Mouse (Mus musculus): ENCODE data around the gene Scd3. TPM values are rescaled to one million over a fixed set of nuclear protein-coding genes. Genes with fewer than 3 reads are reported as not detected.

Gene Scd3
- 0.12 and 0.96 TPM in 2 replicates for polyA plus RNA-seq (2014; fragmentation: Nextera tagmentation; extraction: Ambion mirVana)

DNA sequence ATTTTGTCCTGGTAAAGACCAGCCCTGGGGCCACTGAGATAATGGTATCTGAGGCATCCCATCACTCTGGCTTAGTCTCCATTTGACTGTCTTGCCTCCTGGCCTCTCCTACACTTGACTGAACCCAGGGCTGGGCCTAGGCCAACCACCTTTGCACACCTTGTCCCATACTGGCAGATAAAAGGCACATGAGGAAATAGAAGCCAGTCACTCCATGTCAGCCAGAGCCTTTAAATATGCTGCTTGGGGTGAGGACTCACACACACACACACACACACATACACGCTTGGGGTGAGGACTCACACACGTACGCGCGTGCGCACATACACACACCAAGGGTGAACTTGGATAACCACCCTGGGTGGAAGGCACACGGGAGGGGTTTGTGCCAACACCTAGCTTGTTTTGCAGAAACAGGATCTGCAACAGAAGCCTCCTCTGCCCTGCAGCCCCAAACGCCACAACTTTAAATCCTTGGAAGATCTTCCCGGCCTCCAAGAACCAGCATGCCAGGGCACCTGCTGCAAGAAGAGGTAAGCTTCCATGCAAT, at the start of gene Scd3:
Gene Scd3 (plus strand): TSS at position 255 of the 550 bp plus-strand sequence.
- H3K9me3 ChIP-seq (ENCODE audit: control insufficient read depth, low read length) = no peaks in the 10 kb centered on the region
- no peak within 1 kb of the TSS for H3K9ac ChIP-seq (ENCODE audit: low read depth, low read length)
- H3K36me3 ChIP-seq (ENCODE audit: control insufficient read depth, insufficient read depth, low read length) = no peaks in the 10 kb centered on the region
- H3K27ac ChIP-seq (ENCODE audit: low read depth, low read length) = no peak within 1 kb of the TSS
- 92% methylated on average over 9 of the region's 9 CpGs for WGBS
- no peak within 1 kb of the TSS for H3K4me3 ChIP-seq (ENCODE audit: low read length)
- no peak for ATAC-seq (ENCODE audit: low FRiP score, low TSS enrichment)
- H3K4me2 ChIP-seq (replicated peaks; ENCODE audit: low read depth, low read length) = no peak within 1 kb of the TSS
- no peaks in the 10 kb centered on the region for H3K4me1 ChIP-seq (ENCODE audit: control insufficient read depth, insufficient read depth, low read length)
- H3K27me3 ChIP-seq (ENCODE audit: control insufficient read depth, insufficient read depth, low read length) = no peaks in the 10 kb centered on the region

DNA sequence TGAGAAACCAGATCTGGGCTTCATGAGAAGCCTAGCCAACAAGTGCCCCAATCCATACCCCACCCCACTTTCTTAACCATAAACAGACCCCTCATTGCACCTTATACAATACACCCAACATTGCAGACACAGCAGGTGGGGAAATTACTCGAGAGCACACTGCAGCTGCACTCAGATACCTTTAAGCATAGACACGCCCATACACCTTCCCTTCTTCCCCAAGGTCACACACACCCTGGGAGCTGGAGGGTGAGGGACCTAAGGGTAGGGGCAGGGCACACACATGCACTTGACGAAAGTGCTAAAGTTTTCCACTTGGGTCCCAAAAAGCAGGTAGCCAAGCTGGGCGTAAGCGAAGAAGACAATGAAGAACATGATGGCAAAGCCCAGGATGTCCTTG, 49.3 kb upstream of the Scd3 start:
- no peak overlapping the region for H3K4me2 ChIP-seq (replicated peaks; ENCODE audit: low read depth, low read length)
- H3K4me3 ChIP-seq (ENCODE audit: low read length) = no peak overlapping the region
- 81% methylated on average over 5 of the region's 5 CpGs for WGBS
- no peaks in the 10 kb centered on the region for H3K36me3 ChIP-seq (ENCODE audit: control insufficient read depth, insufficient read depth, low read length)
- H3K9ac ChIP-seq (ENCODE audit: low read depth, low read length) = no peak overlapping the region
- H3K27ac ChIP-seq (ENCODE audit: low read depth, low read length) = no peak overlapping the region
- H3K9me3 ChIP-seq (ENCODE audit: control insufficient read depth, low read length) = no peaks in the 10 kb centered on the region
- no peaks in the 10 kb centered on the region; the same call in 1 of the 2 replicates for H3K27me3 ChIP-seq (ENCODE audit: control insufficient read depth, insufficient read depth, low read length)
- ATAC-seq (ENCODE audit: low FRiP score, low TSS enrichment) = no peak
- H3K4me1 ChIP-seq (ENCODE audit: control insufficient read depth, insufficient read depth, low read length) = no peaks in the 10 kb centered on the region

DNA sequence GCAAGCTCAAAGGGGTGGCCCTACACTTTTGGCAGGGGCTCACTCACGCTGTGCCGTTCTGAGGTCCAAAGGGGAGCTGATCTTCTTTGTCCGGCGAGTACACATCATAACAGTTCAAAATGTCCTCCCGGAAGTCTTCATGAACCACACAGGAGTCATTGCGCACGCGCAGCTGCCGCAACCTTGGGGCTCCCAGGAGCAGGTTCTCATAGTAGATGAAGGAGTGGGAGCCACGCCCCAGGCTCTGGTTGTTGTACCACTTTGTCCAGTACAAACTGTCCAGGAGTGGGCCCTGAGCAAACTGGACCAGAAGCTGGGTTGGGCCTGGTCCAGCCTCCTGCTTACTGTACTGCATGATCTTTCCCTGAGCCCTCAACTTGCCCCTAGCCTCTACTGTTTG, 46.1 kb upstream of the Scd3 start:
- H3K9ac ChIP-seq (ENCODE audit: low read depth, low read length) = no peak overlapping the region
- H3K4me2 ChIP-seq (replicated peaks; ENCODE audit: low read depth, low read length) = no peak overlapping the region
- no peaks in the 10 kb centered on the region; the same call in 1 of the 2 replicates for H3K27me3 ChIP-seq (ENCODE audit: control insufficient read depth, insufficient read depth, low read length)
- H3K9me3 ChIP-seq (ENCODE audit: control insufficient read depth, low read length) = no peaks in the 10 kb centered on the region
- 94% methylated on average over 10 of the region's 10 CpGs for WGBS
- H3K36me3 ChIP-seq (ENCODE audit: control insufficient read depth, insufficient read depth, low read length) = no peaks in the 10 kb centered on the region
- H3K4me1 ChIP-seq (ENCODE audit: control insufficient read depth, insufficient read depth, low read length) = no peaks in the 10 kb centered on the region
- no peak overlapping the region for H3K27ac ChIP-seq (ENCODE audit: low read depth, low read length)
- no peak for ATAC-seq (ENCODE audit: low FRiP score, low TSS enrichment)
- H3K4me3 ChIP-seq (ENCODE audit: low read length) = no peak overlapping the region

DNA sequence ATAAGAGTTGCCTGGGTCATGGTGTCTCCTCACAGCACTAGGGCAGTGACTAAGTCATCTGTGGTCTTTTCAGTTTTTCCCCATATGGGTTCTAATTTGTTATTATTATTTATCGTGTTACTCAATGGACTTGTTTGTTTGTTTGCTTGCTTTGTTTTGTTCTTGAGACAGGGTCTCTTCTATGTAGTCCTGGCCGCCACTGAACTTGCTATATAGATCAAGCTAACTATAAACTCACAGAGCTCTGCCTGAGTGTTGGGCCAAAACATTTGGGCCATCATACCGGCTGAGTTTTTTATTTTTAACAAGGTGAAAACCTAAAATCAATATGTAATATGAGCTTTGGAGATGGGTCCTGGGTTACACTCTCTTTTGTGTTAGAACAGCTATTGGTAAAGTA, 43.7 kb upstream of the Scd3 start:
- no peaks in the 10 kb centered on the region for H3K9me3 ChIP-seq (ENCODE audit: control insufficient read depth, low read length)
- H3K27ac ChIP-seq (ENCODE audit: low read depth, low read length) = no peak overlapping the region
- WGBS = 86% methylated on average over 3 of the region's 3 CpGs
- H3K4me1 ChIP-seq (ENCODE audit: control insufficient read depth, insufficient read depth, low read length) = no peaks in the 10 kb centered on the region
- no peaks in the 10 kb centered on the region for H3K36me3 ChIP-seq (ENCODE audit: control insufficient read depth, insufficient read depth, low read length)
- no peak overlapping the region for H3K4me3 ChIP-seq (ENCODE audit: low read length)
- H3K27me3 ChIP-seq (ENCODE audit: control insufficient read depth, insufficient read depth, low read length) = no peaks in the 10 kb centered on the region
- no peak overlapping the region for H3K9ac ChIP-seq (ENCODE audit: low read depth, low read length)
- no peak for ATAC-seq (ENCODE audit: low FRiP score, low TSS enrichment)
- H3K4me2 ChIP-seq (replicated peaks; ENCODE audit: low read depth, low read length) = no peak overlapping the region

DNA sequence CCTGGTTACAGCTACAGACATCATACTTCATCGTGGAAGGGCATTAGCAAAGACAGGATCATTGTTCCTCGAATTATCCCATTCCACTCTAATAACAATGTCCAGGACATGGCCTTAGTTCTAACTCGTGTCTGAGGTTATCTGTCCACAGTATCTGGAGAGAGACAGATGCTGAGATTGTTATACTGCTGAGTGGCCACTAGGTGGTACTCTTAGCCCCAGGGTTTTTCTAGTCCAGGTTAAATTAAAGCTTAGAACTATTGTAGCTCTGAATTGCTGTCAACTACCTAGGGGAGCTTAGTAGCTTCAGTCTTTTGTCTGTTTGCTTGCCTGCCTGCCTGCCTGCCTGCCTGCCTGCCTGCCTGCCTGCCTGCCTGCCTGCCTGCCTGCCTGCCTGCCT, 41.6 kb upstream of the Scd3 start:
- 16% methylated on average over 3 of the region's 3 CpGs for WGBS
- H3K36me3 ChIP-seq (ENCODE audit: control insufficient read depth, insufficient read depth, low read length) = no peaks in the 10 kb centered on the region
- no peak overlapping the region for H3K27ac ChIP-seq (ENCODE audit: low read depth, low read length)
- no peak for ATAC-seq (ENCODE audit: low FRiP score, low TSS enrichment)
- no peaks in the 10 kb centered on the region for H3K27me3 ChIP-seq (ENCODE audit: control insufficient read depth, insufficient read depth, low read length)
- H3K4me2 ChIP-seq (replicated peaks; ENCODE audit: low read depth, low read length) = no peak overlapping the region
- H3K4me3 ChIP-seq (ENCODE audit: low read length) = no peak overlapping the region
- H3K4me1 ChIP-seq (ENCODE audit: control insufficient read depth, insufficient read depth, low read length) = no peaks in the 10 kb centered on the region
- H3K9ac ChIP-seq (ENCODE audit: low read depth, low read length) = no peak overlapping the region
- H3K9me3 ChIP-seq (ENCODE audit: control insufficient read depth, low read length) = no peaks in the 10 kb centered on the region

DNA sequence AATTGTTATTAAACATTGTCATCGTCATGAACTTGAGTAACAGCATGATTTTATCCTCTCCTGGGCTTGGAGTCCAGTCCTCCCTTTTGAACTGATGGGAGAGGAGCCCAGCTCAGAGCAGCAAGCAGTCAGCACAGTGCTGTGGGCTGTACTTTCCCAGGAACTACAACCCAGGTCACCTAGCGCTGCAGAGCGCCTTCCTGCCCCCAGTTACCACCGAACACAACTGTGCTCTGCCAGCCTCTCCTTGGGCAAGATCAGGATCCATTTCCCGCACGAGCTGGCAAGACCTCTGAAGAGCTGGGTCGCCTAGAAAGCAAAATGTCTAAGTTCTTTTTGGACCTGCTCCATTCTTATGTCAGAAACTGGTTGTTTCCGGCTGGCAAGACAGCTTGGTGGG, 28.2 kb upstream of the Scd3 start:
- no peak overlapping the region for H3K4me2 ChIP-seq (replicated peaks; ENCODE audit: low read depth, low read length)
- peaks cover 9% of the 10 kb centered on the region; the same call in 1 of the 2 replicates for H3K9me3 ChIP-seq (ENCODE audit: control insufficient read depth, low read length)
- no peaks in the 10 kb centered on the region for H3K36me3 ChIP-seq (ENCODE audit: control insufficient read depth, insufficient read depth, low read length)
- no peaks in the 10 kb centered on the region for H3K27me3 ChIP-seq (ENCODE audit: control insufficient read depth, insufficient read depth, low read length)
- WGBS = 69% methylated on average over 8 of the region's 8 CpGs
- H3K9ac ChIP-seq (ENCODE audit: low read depth, low read length) = no peak overlapping the region
- H3K4me1 ChIP-seq (ENCODE audit: control insufficient read depth, insufficient read depth, low read length) = no peaks in the 10 kb centered on the region
- H3K27ac ChIP-seq (ENCODE audit: low read depth, low read length) = no peak overlapping the region
- no peak for ATAC-seq (ENCODE audit: low FRiP score, low TSS enrichment)
- no peak overlapping the region for H3K4me3 ChIP-seq (ENCODE audit: low read length)

DNA sequence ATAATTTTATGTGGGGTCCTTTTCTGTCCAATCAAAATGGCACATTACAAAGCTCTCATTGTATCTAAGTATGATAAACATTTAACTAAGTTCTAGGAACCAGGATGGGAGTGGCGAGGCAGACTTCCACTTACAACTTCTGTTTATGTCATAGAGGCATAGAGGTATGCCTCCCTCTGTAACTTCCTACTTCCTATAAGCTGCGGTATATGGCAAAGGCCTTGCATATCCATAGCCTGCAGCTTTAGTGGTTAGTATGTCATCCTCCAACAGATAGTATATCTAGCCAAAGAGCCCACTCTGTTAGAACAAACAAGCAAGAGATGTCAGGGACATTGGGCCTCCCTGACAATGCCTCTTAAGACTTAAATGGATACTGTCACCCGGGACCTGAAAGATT, 26.3 kb upstream of the Scd3 start:
- ATAC-seq (ENCODE audit: low FRiP score, low TSS enrichment) = no peak
- Histone ChIP-seq H3K27ac (ENCODE audit: low read depth, low read length) (no peak overlapping the region), H3K4me1 (ENCODE audit: control insufficient read depth, insufficient read depth, low read length) (no peaks in the 10 kb centered on the region), H3K4me2 (replicated peaks; ENCODE audit: low read depth, low read length) (no peak overlapping the region), H3K4me3 (ENCODE audit: low read length) (no peak overlapping the region), H3K9me3 (ENCODE audit: control insufficient read depth, low read length) (peaks cover 9% of the 10 kb centered on the region; the same call in 1 of the 2 replicates), H3K27me3 (ENCODE audit: control insufficient read depth, insufficient read depth, low read length) (no peaks in the 10 kb centered on the region), H3K9ac (ENCODE audit: low read depth, low read length) (no peak overlapping the region), H3K36me3 (ENCODE audit: control insufficient read depth, insufficient read depth, low read length) (no peaks in the 10 kb centered on the region)
- WGBS = 87% methylated on average over 3 of the region's 3 CpGs

DNA sequence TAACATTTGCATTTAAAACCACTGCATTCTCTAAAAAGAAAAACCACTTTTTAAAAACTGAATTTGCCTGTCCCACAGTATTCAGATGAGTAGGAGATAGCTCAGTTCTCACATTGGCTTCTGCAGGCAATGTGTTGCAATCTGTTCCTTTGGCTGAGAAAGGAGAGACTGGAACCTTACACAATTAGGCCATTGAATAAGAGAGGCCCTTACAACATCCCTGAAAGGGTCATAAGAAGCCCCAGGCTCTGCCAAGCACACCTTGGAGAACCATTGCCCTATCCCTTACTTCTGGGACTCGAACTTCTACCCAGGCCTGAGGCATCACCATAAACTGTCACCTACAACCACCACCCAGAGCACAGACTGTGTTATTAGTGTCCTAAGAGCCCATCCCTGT, 22.6 kb upstream of the Scd3 start:
- Histone ChIP-seq H3K4me1 (ENCODE audit: control insufficient read depth, insufficient read depth, low read length) (no peaks in the 10 kb centered on the region), H3K27me3 (ENCODE audit: control insufficient read depth, insufficient read depth, low read length) (no peaks in the 10 kb centered on the region), H3K36me3 (ENCODE audit: control insufficient read depth, insufficient read depth, low read length) (no peaks in the 10 kb centered on the region), H3K4me3 (ENCODE audit: low read length) (no peak overlapping the region), H3K4me2 (replicated peaks; ENCODE audit: low read depth, low read length) (no peak overlapping the region), H3K9ac (ENCODE audit: low read depth, low read length) (no peak overlapping the region), H3K27ac (ENCODE audit: low read depth, low read length) (no peak overlapping the region), H3K9me3 (ENCODE audit: control insufficient read depth, low read length) (peaks cover 6% of the 10 kb centered on the region; the same call in 1 of the 2 replicates)
- no peak for ATAC-seq (ENCODE audit: low FRiP score, low TSS enrichment)
- WGBS = 96% methylated on average over 1 of the region's 1 CpGs

DNA sequence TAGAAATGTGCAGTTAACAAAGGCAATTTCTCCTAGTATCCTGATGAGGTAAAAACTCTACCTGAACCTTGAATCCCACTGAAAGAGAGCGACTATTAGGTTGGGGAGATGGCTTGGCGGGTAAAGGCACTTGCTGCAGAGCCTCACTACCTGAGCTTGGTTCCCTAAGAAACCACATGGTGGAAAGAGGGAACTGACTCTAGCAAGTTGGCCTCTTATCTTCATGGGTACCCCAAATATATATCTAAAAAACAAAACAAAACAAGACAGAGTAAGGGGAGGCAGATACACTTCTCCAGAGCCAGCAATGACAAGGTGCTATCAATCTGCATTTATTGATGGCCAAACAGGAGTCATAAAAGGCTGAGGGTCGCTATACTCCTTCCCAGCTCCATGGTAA, 19.1 kb upstream of the Scd3 start:
- 61% methylated on average over 3 of the region's 3 CpGs for WGBS
- no peaks in the 10 kb centered on the region for H3K9me3 ChIP-seq (ENCODE audit: control insufficient read depth, low read length)
- no peak overlapping the region for H3K27ac ChIP-seq (ENCODE audit: low read depth, low read length)
- no peak overlapping the region for H3K4me2 ChIP-seq (replicated peaks; ENCODE audit: low read depth, low read length)
- H3K27me3 ChIP-seq (ENCODE audit: control insufficient read depth, insufficient read depth, low read length) = no peaks in the 10 kb centered on the region
- H3K4me3 ChIP-seq (ENCODE audit: low read length) = no peak overlapping the region
- ATAC-seq (ENCODE audit: low FRiP score, low TSS enrichment) = no peak
- H3K36me3 ChIP-seq (ENCODE audit: control insufficient read depth, insufficient read depth, low read length) = no peaks in the 10 kb centered on the region
- no peaks in the 10 kb centered on the region for H3K4me1 ChIP-seq (ENCODE audit: control insufficient read depth, insufficient read depth, low read length)
- no peak overlapping the region for H3K9ac ChIP-seq (ENCODE audit: low read depth, low read length)

All from kidney, embryonic 14.5 days (tissue).